Mouse (Mus musculus): ENCODE data around the gene Vamp5. TPM values are rescaled to one million over a fixed set of nuclear protein-coding genes. Genes with fewer than 3 reads are reported as not detected.

The Vamp5 gene
- polyA plus RNA-seq, 1 experiment = 17.5 TPM

DNA sequence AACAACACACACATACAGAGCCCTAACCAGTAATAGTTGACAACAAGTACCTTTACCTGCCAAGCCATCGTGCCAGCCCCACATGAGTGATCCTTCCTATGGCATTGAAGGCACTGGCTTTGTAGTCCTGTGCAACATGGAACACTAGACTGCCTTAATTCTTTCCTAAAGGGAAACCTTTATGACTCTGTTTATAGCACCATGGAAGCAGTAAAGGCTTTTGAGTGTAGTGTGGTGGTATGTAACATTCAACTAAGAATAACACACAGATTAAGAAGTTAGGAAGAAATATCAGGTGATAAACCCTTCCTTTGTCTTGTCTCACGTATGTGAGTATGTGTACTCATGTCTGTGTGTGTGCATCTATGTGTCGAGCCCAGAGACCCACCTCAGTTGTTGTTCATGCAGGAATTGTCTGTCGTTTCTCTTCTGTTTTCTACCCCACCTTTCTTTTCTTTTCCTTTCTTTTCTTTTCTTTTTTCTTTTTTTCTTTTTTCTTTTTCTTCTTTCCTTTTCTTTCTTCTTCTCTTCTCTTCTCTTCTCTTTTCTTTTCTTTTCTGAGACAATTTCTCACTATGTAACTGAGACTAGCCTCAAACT lies 13.3 kb downstream of the Vamp5 start, which contains the start of gene Rnf181:
Gene Rnf181 (minus strand): TSS at position 113 of the 600 bp plus-strand sequence.
- DNase-seq (ENCODE audit: low read depth) = no peak

DNA sequence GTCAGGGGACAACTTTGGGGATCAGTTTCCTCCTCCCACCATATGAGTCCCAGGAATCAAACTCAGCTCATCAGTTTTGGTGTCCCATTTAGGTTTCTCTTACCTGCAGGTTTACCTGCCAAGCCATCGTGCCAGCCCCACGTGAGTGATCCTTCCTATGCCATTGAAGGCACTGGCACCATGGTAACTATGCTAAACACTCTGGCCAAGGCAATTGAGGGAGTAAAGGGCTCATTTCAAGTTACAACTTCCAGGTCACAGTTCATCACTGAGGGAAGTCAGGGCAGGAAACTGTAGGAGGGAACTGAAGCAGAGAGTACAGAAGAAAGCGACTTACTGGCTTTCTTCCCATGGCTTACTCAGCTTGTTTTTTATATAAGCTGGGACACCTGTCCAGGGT lies 14.0 kb downstream of the Vamp5 start:
- no peak for DNase-seq (ENCODE audit: low read depth)

DNA sequence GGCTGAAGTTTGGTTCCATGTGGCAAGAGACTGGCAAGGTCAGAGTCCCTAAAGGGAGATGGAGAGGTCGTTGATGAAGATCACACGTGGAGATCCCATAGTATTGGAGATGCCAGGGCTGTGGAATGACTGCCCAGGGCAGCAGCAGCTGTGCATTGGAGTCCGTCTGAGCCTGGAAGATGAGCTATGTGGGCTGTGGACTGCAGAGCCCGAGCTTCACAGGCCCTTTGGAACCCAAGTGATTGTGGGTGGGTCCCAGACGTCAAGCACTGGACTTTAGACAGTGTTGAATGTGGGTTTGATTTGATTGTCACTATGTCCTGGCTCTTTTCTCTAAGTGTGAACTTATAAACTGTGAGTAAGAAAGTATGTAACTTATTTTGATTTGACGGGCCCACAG lies 15.3 kb downstream of the Vamp5 start:
- no peak for DNase-seq (ENCODE audit: low read depth)

DNA sequence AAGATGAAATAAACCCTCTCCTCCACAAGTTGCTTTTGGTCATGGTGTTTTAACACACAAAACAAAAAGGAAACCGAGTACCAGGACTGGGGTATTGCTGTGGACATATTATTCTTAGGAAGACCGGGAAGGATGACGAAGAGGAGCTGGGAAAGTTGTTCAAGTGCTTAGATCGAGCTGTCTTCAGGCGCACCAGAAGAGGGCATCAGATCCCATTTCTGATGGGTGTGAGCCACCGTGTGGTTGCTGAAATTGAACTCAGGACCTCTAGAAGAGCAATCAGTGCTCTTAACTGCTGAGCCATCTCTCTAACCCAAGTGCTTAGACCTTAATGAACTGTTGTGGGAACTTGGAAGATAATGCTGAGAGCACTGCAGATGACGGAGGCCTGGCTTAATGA lies 16.3 kb downstream of the Vamp5 start:
- no peak for DNase-seq (ENCODE audit: low read depth)

DNA sequence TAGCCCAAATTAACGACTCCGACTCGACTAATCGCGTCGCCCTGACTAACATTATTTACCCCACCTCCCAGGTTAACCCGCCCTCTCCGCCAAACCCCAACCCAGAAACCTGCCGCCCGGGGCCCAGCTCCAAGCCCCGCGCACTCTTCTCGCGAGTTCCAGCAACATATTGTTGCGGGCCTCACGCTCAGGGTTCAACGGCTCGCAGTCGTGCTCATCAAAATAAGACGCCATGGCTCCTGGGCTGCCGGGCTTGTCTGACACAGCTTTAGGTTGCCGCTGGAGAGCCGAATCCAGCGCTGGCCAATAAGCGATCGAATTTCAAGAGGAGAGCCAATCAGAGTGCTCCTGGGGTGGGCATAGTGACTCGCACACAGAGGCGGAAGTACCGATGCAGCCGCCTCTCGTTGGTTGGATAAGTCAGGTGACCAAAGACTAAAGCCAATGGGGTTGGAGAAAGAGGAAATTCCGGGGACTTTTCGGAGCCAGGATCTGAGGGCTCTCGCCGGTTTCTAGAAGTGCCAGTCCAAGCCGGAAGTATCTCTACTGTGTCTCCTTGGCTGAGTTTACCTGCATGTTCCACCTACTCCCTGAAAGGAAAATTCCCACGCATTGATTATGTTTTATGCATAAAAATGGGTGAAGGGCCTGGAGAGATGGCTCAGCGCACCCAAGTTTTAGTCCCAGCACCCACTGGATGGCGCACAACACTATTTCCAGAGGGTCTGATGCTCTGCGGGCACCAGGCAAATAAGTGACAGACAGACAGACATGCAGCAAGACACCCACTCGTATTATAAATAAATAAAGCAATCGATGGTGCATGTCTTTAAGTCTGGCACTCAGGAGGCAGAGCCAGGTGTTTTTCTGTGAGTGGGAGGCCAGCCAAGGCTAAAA lies 17.9 kb downstream of the Vamp5 start:
- DNase-seq (ENCODE audit: low read depth) = peak; percentile 91

DNA sequence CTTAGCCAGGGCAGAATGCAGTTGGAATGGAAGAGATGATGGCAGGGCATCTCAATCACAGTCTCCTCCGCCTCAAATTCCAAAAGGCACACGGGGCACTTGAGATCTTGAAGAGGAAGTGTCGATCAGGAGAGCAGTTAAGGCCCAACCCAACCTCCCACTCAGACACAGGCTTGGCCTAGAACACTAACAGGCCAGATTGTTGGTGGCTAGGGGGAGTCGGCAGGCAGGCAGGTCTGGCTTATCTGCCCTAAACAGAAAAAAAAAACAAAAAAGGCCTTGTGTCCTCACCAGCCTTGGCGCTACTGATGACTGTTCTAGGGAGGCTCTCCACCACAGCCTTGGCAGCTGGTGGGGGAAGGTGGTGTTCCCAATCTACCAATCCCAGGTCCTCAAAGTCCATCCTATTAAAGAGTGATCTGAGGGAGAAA lies 19.1 kb downstream of the Vamp5 start:
- DNase-seq (ENCODE audit: low read depth) = no peak

DNA sequence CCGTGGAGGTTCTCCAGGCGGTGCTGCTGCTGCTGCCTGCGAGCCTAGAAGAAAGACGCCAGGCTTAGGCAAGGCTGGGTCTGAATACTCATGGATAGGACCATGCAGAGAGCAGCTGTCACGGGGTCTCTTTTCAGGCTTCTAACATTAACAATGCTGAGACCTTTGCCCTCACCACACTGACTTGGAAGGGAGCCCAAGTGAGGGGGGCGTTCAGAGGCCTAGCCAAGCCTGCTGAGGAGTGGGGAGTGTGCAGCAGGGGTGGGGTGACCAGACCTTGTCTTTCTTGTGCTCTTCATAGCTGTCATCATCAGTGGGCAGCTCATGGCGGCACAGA lies 19.7 kb downstream of the Vamp5 start:
- DNase-seq (ENCODE audit: low read depth) = no peak

DNA sequence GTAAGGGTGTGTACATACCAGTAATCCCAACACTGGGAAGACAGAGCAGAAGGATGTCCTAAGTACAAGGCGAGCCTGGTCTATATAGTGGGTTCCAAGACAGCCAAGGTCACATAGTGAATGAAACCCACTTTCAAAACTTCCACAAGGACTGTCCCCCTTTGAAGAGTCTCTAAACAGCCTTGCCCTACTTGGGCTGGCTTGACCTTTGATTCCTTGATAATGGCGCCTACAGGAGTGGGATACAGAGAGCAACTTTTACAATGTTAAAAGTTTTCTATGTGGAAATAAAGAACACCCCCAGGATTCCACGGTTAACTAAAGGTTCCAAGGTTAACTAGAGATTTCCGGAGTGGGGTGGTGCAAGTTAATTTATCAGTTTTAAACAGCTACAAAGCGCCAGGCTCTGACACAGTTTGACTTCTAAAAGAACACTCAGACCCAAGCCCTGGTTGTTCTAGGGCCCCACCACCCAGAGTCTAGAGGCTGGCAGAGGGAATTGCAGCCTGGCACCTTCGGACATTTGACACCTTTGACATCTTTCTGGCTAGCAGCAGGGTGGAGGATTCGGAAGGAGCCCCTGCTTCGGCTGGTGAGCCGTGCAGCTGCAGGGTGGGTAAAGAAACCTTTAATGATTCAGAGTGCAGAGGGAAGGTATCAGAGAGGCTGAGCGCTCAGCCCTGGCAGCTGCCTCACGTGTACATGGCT lies 20.2 kb downstream of the Vamp5 start:
- no peak for DNase-seq (ENCODE audit: low read depth)

DNA sequence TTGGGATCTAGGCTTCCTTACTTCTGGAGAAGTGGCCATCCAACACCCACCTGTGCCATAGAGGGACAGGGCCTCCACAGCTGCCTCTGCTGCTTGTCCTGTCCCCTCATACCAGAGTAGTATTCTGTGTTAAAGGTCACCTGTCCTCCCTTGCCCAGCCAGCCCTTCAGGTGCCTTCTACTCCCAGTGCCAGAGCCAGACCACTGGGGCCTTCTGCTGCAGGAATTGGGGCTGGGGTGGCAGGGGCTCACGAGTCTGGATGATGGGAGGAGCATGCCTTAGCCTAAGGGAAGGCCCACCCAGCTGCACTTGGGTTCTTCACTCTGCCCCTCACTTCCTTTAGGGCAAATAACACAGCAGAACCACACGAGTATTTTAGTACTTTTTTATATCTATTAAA lies 20.9 kb downstream of the Vamp5 start:
- DNase-seq (ENCODE audit: low read depth) = no peak

DNA sequence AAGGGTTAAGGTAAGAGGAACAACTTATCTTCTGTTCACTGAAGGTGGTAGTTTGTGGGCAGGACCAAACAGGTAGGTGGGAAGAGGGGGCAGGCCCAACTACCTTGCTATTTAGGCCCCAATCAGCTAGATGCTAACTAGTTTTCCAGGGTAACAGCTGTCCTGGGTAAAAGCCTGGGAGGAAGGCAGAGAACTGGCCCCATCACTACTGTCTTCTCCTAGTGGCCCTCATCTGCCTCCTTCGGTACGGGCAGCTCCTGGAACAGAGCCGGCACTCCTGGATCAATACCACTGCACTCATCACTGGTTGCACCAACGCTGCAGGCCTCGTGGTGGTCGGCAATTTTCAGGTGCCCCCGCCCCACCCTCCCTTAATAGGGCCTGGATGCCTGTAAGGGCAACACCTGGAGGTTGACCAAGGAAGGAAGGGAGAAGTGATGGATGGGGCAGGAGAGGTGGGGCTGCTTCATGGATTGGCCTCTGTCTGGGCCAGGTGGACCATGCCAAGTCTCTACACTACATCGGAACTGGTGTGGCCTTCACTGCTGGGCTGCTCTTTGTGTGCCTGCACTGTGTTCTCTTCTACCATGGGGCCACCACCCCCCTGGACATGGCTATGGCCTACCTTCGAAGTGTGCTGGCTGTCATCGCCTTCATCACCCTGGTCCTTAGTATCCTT lies 22.0 kb downstream of the Vamp5 start:
- no peak for DNase-seq (ENCODE audit: low read depth)

DNA sequence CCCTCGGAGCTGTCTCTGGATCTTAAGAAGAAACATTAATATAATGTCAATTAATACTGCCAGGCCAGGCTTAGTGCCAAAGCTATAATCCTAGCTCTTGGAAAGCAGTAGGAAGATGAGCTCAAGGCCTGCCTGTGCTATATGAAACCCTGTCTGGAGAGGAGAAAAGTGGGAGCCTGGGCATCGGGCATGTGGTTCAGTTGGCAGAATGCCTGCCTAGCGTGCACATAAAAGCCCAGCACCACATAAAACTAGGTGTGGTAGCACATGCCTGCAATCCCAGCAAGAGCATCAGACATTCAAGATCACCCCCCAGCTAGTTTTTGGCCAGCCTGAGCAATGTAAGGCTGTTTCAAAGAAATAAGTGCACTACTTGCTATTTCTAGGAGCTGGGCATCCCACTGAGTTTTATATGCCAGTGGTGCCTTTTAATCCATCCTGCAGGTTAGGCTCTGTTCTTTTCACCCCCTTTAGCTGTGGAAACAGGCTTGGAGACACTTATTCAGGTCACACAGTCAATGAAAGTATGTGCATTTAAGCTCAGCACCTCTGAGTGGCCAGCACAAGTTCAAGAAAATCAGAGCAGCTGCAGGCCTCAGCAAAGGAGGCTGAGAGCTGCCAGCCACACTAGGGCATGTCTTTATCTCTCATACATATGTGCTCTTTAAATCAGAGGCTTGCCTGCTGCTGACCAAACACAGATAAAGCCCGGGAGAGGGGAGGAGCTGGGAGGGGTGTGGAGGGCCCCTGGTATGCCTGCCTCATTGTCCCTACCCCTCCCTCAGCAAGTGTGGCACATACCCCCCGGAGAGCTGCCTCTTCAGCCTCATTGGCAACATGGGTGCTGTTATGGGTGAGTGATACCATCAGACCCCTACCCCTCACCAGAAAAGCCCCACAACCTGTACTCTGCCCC lies 22.8 kb downstream of the Vamp5 start:
- DNase-seq (ENCODE audit: low read depth) = no peak

DNA sequence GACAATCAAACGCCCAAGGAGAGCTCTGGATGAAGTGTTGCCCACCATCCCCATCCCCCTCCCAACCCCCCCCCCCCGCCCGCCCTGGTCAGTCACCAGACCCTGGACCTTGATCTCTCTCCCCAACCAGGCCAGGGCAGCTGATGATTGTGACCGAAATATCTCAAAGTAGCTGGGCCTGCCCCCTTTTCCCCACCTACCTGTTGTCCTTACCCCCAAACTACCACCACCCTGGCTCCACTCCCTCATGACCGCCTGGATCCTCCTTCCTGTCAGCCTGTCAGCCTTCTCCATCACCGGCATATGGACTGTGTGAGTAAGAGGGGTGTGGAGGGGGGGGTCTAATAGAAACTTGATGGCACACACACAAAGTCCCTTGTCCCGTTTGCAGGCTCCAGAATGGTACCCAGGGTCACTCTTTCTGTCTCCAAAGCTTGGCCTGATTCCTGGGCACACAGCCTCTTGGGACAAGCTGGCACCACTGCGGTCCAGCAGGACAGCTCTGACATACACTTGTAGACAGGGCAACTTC lies 24.2 kb downstream of the Vamp5 start:
- no peak for DNase-seq (ENCODE audit: low read depth)

DNA sequence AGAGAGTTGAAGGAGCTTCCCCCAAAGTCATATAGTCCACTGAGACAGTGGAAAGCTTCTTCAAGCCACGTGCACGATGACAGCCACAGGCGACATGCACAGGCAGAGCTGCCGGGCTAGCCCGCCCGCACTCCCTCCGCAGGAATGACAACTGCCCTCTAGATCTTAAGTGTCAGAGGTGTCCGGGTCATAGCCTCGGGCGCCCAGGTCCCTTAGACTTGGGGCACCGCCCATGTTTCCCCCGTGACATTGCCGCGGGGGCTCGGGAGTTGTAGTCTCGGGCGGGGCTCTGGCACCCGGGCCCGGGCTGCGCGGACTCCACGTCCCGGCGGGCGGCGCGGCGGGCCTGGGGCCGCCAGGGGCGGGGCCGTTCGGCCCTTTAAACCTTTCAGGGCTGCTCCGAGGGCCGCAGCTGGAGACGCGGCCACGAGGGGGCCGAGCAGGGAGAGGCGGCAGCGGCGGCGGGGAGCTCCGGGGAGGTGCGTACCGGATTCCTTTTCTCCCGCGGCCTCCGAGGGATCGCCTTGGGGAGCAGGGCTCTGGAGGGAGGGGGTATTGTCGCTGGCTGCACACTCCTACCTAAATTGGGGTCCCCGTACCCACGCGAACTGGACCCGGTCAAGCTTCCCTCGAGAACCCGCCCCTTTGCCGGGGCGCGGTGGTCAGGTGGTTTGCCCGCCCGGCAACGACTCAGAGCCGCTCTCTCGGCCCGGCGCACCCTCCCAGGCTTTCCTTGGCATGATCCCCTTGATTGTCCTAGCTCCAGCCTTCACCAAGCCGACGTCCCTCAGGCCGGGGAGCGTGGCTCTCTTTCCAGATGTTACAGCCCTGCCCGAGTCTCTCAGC lies 25.0 kb downstream of the Vamp5 start, which contains the start of gene Tmem150a:
Gene Tmem150a (plus strand): TSS at position 382 of the 846 bp plus-strand sequence.
- no peak for DNase-seq (ENCODE audit: low read depth)

DNA sequence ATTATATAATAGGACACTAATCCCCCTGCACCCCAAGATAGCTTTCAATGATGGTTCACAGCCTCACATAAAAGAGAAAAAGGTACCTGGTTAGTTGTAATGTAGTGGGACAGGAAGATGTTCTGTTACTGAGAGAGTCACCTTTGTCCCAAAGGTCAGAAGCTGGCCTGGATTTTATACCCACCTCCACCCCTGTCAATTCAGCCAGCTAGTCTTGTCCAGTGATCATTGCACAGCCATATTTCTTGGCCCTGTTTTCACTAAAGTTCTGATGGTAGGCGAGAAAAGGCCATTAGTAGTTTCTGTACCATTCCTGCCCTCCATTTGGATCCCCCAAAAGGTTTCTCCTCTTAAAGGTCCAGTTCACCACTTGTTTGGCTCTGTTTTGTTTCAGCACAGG lies 26.2 kb downstream of the Vamp5 start:
- no peak for DNase-seq (ENCODE audit: low read depth)

DNA sequence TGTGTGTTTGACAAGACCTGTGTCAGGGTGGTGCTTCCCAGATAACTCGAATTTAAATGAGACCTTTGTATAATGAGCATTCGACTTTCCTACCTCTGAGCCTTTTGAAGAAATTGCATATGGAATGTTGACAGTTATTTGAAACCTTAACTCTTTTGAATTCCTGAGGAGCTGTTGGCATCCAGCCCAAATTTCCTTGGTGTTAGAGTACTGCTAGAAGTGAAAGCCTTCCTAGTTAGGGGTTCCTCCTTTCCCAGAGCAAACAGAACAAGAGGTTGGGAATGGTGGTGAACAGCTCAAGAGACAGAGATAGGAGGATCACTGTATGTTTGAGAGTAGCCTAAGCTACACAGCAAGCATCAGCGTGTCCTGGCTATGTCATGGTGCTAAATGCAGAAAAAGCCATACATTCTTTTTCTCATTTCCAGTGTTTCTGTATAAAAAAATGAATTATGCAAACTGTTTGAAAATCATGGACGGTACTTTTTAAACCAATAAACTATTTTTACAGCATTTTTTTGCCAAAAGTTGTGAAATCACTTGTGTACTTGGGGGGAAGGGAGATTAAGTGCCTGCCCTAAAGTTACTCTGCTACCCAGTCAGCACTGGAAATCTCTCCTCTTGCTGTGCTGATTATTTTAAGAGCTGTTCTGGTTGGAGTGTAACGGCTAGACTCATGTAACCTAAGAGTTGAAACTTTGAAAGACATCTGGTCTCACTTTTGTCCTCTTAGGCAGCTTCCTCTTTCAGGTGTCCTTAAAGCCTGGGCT lies 27.4 kb downstream of the Vamp5 start:
- no peak for DNase-seq (ENCODE audit: low read depth)

DNA sequence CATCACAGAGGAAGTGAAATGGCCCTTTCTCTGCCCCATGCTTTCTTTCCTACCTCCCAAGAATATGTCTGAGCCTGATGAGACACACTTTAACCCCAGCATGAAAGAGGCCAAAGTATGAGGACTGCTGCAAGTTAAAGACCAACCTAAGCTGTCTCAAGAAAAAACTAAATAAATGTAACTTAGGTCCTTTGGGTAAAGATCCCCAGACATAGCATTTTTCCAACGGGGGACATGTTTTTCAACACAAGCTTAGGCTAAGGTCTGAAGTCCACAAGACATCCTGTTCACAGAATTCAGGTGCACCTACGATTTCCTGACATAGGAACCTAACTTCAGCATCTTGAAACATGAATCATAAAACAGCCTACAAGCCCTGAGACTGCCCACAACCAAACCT lies 30.1 kb downstream of the Vamp5 start:
- no peak for DNase-seq (ENCODE audit: low read depth)

DNA sequence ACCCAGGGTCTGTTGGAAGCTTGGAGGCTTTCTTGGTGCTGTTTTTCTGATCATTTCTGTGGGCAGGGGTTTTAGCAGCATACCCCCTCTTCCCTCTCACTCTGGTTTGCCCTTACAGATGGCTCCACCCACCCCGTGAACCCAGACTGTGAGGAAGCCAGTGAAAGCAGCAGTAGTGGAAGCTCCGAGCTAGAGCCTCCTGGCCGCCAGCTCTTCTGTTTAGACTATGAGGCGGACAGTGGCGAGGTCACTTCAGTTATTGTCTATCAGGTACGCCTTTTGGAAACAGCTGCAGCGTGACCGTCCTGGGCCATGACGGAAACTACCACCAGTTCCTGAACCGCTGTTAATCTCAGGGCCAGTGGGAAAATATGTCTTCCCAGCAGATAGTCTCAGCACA lies 31.9 kb downstream of the Vamp5 start:
- DNase-seq (ENCODE audit: low read depth) = no peak

DNA sequence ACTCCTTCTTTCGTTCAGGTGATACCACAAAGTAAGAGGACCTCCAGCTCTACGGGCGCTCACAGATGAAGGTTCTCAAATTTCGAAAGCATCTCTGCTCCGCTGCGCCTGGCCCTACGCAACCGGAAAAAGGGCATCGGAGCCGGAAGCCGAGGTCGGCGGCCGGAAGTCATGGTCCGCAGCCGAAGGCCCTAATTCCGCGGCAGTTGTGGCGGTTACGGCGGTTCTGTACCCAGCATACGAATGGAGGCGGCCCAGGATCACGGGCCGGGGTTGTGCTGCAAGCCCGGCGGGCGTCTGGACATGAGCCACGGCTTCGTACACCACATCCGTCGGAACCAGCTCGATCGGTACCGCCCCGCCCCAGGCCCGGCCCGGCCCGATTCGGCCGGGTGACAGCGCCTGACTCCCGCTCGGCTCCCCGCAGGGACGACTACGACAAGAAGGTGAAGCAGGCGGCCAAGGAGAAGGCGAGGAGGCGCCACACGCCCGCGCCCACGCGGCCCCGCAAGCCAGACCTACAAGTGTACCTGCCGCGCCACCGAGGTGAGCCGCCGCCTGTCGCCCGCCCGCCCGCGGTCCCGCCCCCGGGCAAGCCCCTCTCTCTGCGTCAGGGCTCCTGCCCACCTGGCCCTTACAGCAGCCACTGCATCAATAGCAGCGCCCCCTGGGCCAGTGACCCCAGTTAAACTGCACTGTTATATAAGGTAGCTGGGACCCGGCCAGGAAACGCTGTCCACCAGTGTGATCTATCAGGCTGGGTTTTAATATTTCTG lies 32.9 kb downstream of the Vamp5 start, which contains the start of gene 0610030E20Rik:
Gene 0610030E20Rik (plus strand): TSS at position 152 of the 776 bp plus-strand sequence.
- no peak for DNase-seq (ENCODE audit: low read depth)
